Mouse (Mus musculus) liver, embryonic 14.5 days (tissue): ENCODE results near the gene Omt2b.
"Not testable (repeated sequence)": the region's sequence is repeated elsewhere in the genome, so short reads cannot be mapped to it uniquely, and the experiment has no call there.

Experiments used
- CTCF ChIP-seq: IDR thresholded peaks from 2 replicates; pipeline ENCODE4 v1.5.1; 2016; ENCODE audit warnings: antibody characterized with exemption, low read depth, control low read depth
- EP300 ChIP-seq: IDR thresholded peaks from 2 replicates; pipeline ENCODE4 v1.6.1; 2016; ENCODE audit warnings: antibody characterized with exemption, low read depth

GRCm38 (mm10) chr9:78343055-78343454 lies 15.7 kb downstream of the Omt2b start:
- TF ChIP-seq CTCF, EP300: not testable (repeated sequence)
